Mouse (Mus musculus) olfactory bulb, adult 2 months (tissue): ENCODE data around the gene Eed.

ENCODE experiments used
- CTCF ChIP-seq: fragments of 200-500 bp; IDR thresholded peaks from 2 replicates; pipeline ENCODE4 v1.5.1; 2012; ENCODE audit warnings: low read depth, mild to moderate bottlenecking, low read length, moderate library complexity; ENCODE audit not compliant: insufficient read depth
- POLR2A ChIP-seq: fragments of 200-500 bp; IDR thresholded peaks from 2 replicates; pipeline ENCODE4 v1.6.1; 2012; ENCODE audit warnings: mild to moderate bottlenecking, low read depth, low read length, moderate library complexity; ENCODE audit not compliant: insufficient read depth

GRCm38 (mm10) chr7:90006667-90007653 is 26.2 kb upstream of the Eed start:
- TF ChIP-seq POLR2A: no peak
- no peak for TF ChIP-seq CTCF
